Mouse (Mus musculus) kidney, adult 2 months (tissue): ENCODE results near the gene Nup54.

ENCODE experiments used
- CTCF ChIP-seq: fragments of 200-500 bp; conservative IDR thresholded peaks from 2 replicates; pipeline ENCODE4 v1.5.1; 2011; ENCODE audit warnings: low read depth, mild to moderate bottlenecking, control low read depth, low read length, moderate library complexity, mixed read lengths; ENCODE audit not compliant: insufficient read depth, insufficient read length
- POLR2A ChIP-seq: fragments of 200-500 bp; IDR thresholded peaks from one replicate; pipeline ENCODE4 v1.6.1; 2011; ENCODE audit warnings: low read depth, low read length, control low read depth

- TF ChIP-seq CTCF = no peak
- TF ChIP-seq POLR2A = no peak
Observed at GRCm38 (mm10) chr5:92445016-92445415, 10.0 kb upstream of the Nup54 start.
